Mouse (Mus musculus) embryonic facial prominence, embryonic 10.5 days (tissue): ENCODE data around the gene Pde10a. TPM values are rescaled to one million over a fixed set of nuclear protein-coding genes. Genes with fewer than 3 reads are reported as not detected.
"Not testable (repeated sequence)": the region's sequence is repeated elsewhere in the genome, so short reads cannot be mapped to it uniquely, and the experiment has no call there.

ENCODE experiments used
- DNase-seq: peaks from one replicate; pipeline ENCODE4 v3.0.0-alpha.2; 2017; ENCODE audit warnings: low spot score
- H3K27ac ChIP-seq: fragments of 300-500 bp; sonication (generic); replicated peaks from 2 replicates; pipeline ENCODE4 v1.5.1; 2016; ENCODE audit warnings: mild to moderate bottlenecking
- H3K27me3 ChIP-seq: fragments of 300-500 bp; sonication (generic); replicated peaks from 2 replicates; pipeline ENCODE4 v1.6.1; 2016; ENCODE audit warnings: low read depth, mild to moderate bottlenecking; ENCODE audit not compliant: poor library complexity, severe bottlenecking
- H3K36me3 ChIP-seq: fragments of 300-500 bp; sonication (generic); replicated peaks from 2 replicates; pipeline ENCODE4 v1.6.1; 2016; ENCODE audit warnings: mild to moderate bottlenecking, moderate library complexity
- H3K4me1 ChIP-seq: fragments of 300-500 bp; sonication (generic); 2 replicates; pipeline ENCODE4 v1.6.1; 2016
- H3K4me3 ChIP-seq: fragments of 300-500 bp; sonication (generic); 2 replicates; pipeline ENCODE4 v1.5.1; 2016; ENCODE audit warnings: mild to moderate bottlenecking, moderate library complexity
- H3K9me3 ChIP-seq: fragments of 300-500 bp; sonication (generic); 2 replicates; pipeline ENCODE4 v1.6.1; 2016; ENCODE audit warnings: mild to moderate bottlenecking
- WGBS: fragments of 180-500 bp; shearing (Covaris S2); methylation state at CpG from one replicate; pipeline ENCODE4 v1.1.7; 2016; 5-methylcytosine and 5-hydroxymethylcytosine counted together
- polyA plus RNA-seq: library from polyadenylated mRNA; unstranded; fragments of >200 nt; fragmentation: Nextera tagmentation; extraction: Ambion mirVana; gene quantifications from 2 replicates; pipeline ENCODE4 v1.2.1, GENCODE M21; 2016

Gene Pde10a
- polyA plus RNA-seq, 1 experiment from 2014 or later = 2.2 TPM

DNA sequence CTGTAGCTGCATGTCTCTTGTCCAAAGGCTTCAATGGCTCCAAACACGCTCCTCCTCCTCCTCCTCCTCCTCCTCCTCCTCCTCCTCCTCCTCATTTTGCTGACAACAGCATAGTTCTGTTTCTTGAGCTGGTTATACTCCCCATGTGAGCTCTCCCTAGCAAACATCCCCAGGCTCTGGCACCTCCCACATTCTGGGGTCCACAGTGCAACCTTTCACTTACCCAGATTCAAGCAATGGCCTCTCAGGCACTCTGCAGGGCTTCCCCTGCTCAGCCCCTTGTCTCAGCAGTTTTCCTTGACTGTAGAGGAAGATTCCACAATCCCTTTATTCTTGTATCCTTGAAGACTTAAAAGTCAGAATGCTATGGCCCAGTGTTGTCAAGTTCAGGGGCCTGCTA is 173.1 kb downstream of the Pde10a start:
- 67% methylated on average over 1 of the region's 1 CpGs for WGBS
- H3K9me3 ChIP-seq = peaks cover 6% of the 10 kb centered on the region; the same call in 1 of the 2 replicates
- H3K27me3 ChIP-seq = no peaks in the 10 kb centered on the region
- no peak overlapping the region for H3K4me3 ChIP-seq
- H3K4me1 ChIP-seq = peaks cover 9% of the 10 kb centered on the region
- no peak overlapping the region for H3K27ac ChIP-seq
- H3K36me3 ChIP-seq = no peaks in the 10 kb centered on the region
- DNase-seq = no peak

DNA sequence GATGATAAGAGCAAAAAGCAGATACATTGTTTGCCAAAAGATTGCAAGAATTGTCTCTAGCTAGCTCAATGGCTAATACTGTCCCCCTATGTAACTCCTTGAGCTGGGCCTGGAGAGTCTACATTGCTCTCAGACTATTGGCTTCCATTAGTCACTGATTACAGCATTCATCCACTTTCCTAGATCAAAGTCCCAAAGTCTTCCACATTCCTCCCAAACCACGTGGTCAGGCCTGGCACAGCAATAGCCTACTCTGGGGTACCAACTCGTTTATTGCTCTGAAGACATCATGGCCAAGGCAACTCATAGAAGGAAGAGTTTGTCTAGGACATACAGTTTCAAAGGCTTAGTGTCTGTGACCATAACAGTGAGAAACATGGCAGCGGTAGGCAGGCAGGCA is 173.6 kb downstream of the Pde10a start:
- Histone ChIP-seq H3K9me3 (peaks cover 6% of the 10 kb centered on the region; the same call in 1 of the 2 replicates), H3K4me1 (peaks cover 9% of the 10 kb centered on the region), H3K4me3 (no peak overlapping the region), H3K27me3 (no peaks in the 10 kb centered on the region), H3K27ac (no peak overlapping the region), H3K36me3 (no peaks in the 10 kb centered on the region)
- DNase-seq = no peak
- 79% methylated on average over 3 of the region's 3 CpGs for WGBS

DNA sequence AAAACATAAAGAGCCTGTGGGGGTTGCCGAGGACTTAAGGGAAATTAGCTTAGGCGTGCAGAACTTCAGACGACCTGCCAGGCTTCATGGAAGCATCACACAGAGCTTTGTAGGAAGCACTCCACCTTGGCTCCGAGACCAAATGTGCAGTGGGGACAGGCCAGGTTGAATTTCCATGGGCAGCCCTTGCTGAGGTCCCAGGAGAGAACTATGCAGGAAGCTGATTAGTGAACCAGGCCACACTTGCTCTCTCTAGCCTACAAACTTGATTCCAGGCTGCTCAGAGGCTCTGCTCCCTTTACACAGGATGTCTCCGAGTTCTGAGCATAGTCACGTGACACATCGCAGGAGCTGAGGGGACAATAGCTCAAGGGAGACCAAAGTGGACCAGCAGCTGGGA is 175.9 kb downstream of the Pde10a start:
- Histone ChIP-seq H3K27me3 (no peaks in the 10 kb centered on the region), H3K27ac (no peak overlapping the region), H3K4me3 (no peak overlapping the region), H3K9me3 (peaks cover 6% of the 10 kb centered on the region; the same call in 1 of the 2 replicates), H3K36me3 (no peaks in the 10 kb centered on the region), H3K4me1 (peaks cover 9% of the 10 kb centered on the region)
- DNase-seq = no peak
- 68% methylated on average over 7 of the region's 7 CpGs for WGBS

DNA sequence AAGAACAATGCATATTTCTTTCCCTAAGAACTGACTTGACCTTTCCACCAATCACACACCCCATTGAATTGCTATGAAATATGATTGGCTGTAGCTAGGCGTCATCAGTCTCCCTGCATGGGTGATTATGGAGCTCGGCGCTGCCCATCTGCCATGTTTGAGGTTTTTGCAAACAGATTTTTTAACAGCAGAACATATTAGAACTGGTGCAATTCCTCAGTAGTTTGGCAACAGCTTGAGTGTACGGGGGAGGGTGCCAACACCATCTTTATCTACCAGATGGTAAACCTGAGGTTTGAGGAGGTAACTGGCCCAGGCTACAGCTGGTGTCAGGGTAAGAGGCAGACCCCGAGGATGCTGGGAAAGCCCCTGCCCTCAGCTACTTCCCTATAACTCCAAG is 177.3 kb downstream of the Pde10a start:
- no peak for DNase-seq
- WGBS = 93% methylated on average over 5 of the region's 5 CpGs
- H3K9me3 ChIP-seq = no peaks in the 10 kb centered on the region
- H3K36me3 ChIP-seq = no peaks in the 10 kb centered on the region
- H3K4me1 ChIP-seq = peaks cover 9% of the 10 kb centered on the region
- no peak overlapping the region for H3K4me3 ChIP-seq
- H3K27ac ChIP-seq = no peak overlapping the region
- H3K27me3 ChIP-seq = no peaks in the 10 kb centered on the region

DNA sequence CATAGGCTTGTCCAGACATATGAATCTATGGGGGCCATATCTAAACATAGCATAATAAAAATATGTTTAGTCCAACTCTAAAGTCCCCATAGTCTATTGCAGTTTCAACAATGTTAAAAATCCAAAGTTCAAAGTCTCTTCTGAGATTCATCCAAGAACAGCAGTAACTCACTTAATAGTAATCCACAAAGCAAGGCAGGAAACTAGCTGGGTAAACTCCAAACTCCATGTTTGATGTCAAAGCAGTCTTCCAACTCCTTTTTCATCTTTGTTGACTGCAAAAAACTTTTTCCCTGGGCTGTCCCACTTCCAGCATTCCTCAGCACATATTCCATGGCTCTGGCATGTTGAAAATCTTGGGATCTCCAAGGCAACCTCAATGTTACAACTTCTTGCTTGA is 182.8 kb downstream of the Pde10a start:
- H3K27me3 ChIP-seq = no peaks in the 10 kb centered on the region
- H3K27ac ChIP-seq = no peak overlapping the region
- peaks cover 7% of the 10 kb centered on the region for H3K4me1 ChIP-seq
- H3K4me3 ChIP-seq = no peak overlapping the region
- H3K36me3 ChIP-seq = no peaks in the 10 kb centered on the region
- H3K9me3 ChIP-seq = 0 out of 2 replicates have a peak, but pooled peaks cover 2% of the 10 kb centered on the region
- no peak for DNase-seq

DNA sequence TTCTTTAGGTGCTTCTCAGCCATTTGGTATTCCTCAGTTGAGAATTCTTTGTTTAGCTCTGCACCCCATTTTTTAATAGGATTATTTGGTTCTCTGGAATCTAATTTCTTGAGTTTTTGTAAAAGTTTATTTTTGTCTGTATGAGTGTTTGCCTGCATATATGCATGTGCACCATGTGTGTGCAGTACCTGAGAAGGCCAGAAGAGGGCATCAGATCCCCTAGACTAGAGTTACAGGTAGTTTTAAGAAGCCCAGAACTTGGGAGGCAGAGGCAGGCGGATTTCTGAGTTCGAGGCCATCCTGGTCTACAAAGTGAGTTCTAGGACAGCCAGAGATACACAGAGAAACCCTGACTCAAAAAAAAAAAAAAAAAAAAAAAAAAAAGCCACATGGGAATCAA is 187.6 kb downstream of the Pde10a start:
- not testable (repeated sequence) for DNase-seq, H3K27me3 ChIP-seq, H3K9me3 ChIP-seq, H3K36me3 ChIP-seq, H3K4me1 ChIP-seq, H3K4me3 ChIP-seq, H3K27ac ChIP-seq
- WGBS = 90% methylated on average over 2 of the region's 2 CpGs

DNA sequence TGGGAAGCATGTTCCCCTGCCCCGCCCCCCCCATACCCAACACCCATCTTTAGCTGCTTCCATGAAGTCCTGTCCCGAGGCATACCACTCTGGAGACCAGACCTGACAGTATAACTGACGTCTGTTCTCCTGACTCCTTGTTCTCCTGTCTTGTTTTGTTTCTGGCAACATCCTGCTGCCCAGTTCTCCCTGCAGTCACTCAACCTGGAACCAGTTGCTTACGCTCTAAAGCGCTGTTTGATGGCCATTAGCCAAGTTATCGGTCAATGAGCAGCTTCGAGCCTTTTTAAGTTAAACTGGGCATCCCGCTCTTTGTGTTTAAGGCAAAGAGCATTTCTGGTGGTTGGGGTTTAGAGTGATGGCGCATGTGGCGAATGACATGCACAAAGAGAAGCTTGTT is 195.8 kb downstream of the Pde10a start:
- Histone ChIP-seq H3K9me3 (no peaks in the 10 kb centered on the region), H3K4me3 (no peak overlapping the region), H3K36me3 (no peaks in the 10 kb centered on the region), H3K27me3 (no peaks in the 10 kb centered on the region), H3K4me1 (peaks cover 3% of the 10 kb centered on the region; the same call in 1 of the 2 replicates), H3K27ac (no peak overlapping the region)
- 80% methylated on average over 10 of the region's 10 CpGs for WGBS
- no peak for DNase-seq

DNA sequence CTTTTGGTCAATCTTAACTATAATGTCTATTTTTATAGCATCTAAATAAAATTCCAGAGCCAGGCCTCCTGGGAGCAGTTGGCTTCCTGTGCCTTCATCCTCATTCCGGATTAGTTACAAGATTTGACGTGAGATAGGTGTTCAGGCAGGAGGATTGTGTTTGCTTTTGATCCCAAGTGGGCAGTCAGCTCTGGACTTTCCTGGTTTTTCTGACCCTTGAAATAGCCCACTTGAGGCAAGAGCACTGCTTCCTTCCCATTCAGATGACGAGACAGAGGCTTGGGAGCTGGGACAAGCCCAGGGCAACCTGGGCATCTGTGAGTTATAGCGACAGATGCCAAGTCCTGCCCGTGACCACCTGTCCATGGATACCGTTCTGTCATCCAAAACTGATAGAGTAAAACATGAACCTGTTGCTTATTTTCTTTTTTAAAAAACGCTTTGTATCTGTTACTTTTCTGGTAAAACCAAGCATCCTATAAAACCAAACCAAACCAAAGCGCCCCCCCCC is 199.3 kb downstream of the Pde10a start:
- DNase-seq = no peak
- Histone ChIP-seq H3K9me3 (no peaks in the 10 kb centered on the region), H3K27ac (no peak overlapping the region), H3K4me1 (peaks cover 3% of the 10 kb centered on the region; the same call in 1 of the 2 replicates), H3K27me3 (no peaks in the 10 kb centered on the region), H3K36me3 (no peaks in the 10 kb centered on the region), H3K4me3 (no peak overlapping the region)
- 75% methylated on average over 8 of the region's 8 CpGs for WGBS

DNA sequence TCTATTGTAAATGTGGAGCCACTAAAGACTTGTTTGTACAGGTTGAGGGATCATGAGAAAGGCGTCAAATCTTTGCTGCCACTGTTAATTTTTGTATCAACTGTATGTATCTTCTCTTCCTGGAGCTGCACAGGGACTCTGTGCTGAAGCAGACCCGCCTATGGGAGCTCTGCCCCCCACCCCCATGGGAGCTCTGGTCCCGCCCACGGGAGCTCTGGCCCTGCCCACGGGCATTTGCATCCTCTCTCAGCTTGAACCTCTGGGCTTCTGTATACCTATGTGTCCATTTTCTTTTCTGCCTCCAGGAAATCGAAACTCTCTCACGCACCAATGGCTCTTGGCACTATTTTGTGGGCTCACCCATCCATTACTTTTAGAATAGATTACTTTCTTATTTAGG is 203.5 kb downstream of the Pde10a start:
- 49% methylated on average over 7 of the region's 7 CpGs for WGBS
- Histone ChIP-seq H3K36me3 (no peaks in the 10 kb centered on the region), H3K9me3 (no peaks in the 10 kb centered on the region), H3K4me3 (no peak overlapping the region), H3K4me1 (no peaks in the 10 kb centered on the region), H3K27ac (no peak overlapping the region), H3K27me3 (no peaks in the 10 kb centered on the region)
- DNase-seq = no peak

DNA sequence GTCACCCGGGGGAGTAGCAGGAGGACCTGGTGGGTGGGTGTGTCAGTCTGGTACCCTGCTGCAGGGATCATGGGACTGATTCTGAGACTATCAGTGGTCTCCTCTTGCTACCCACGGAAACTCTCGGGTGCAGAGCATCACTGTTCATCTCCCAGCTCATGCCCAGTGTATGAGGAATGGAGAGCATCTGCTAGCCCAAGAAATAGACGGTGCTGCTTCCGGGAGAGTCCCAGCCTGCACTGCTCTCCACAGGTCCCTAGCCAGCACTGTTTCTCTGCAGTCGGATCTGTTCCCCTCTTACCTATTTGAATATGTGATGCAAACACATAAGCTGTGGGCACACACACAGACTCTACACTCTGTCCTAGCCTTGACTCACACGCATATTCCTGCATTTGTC is 204.6 kb downstream of the Pde10a start:
- Histone ChIP-seq H3K4me3 (no peak overlapping the region), H3K9me3 (no peaks in the 10 kb centered on the region), H3K27me3 (no peaks in the 10 kb centered on the region), H3K36me3 (no peaks in the 10 kb centered on the region), H3K4me1 (no peaks in the 10 kb centered on the region), H3K27ac (no peak overlapping the region)
- DNase-seq = no peak
- 77% methylated on average over 7 of the region's 7 CpGs for WGBS

DNA sequence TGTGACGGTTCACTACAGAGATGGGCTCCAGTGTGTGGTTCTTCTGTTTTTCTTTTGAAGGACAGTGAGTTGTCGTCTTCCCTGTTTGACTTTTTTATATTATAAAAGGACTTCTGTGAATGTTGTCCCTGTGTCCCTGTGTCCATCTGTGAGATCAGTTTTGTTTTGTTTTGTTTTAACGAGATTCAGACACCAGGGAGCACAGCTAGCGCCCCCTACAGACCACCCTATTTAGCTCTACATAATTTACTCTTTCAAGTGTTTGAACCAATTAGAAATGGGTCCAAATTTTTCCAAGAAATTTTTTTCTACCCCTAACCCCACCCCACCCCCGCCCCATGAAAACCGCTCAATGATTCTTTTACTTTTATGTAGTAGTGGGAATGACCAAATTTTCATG is 205.9 kb downstream of the Pde10a start:
- Histone ChIP-seq H3K27ac (no peak overlapping the region), H3K4me3 (no peak overlapping the region), H3K9me3 (no peaks in the 10 kb centered on the region), H3K4me1 (no peaks in the 10 kb centered on the region), H3K27me3 (no peaks in the 10 kb centered on the region), H3K36me3 (no peaks in the 10 kb centered on the region)
- WGBS = 64% methylated on average over 6 of the region's 6 CpGs
- no peak for DNase-seq

DNA sequence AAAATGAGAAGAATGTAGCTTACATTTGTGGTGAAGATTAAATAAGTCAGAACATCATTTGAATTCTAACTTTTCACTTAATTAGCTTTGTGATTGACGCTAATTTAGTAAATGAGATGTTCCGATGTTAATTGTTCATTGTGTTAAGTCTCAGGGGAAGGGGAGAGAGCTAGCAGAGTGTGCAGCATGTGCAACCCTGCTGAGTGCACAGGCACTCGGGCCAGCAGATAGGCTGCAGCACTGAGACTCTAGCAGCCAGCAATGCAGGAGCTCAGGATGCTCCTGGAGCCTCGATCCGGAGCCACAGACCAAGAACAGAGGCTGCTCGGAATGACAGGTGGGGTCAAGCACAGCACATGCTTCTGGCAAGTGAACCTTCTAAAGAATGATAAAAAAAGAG is 211.1 kb downstream of the Pde10a start:
- Histone ChIP-seq H3K36me3 (no peaks in the 10 kb centered on the region), H3K9me3 (no peaks in the 10 kb centered on the region), H3K27me3 (no peaks in the 10 kb centered on the region), H3K27ac (no peak overlapping the region), H3K4me3 (no peak overlapping the region), H3K4me1 (no peaks in the 10 kb centered on the region)
- DNase-seq = no peak
- 72% methylated on average over 6 of the region's 6 CpGs for whole genome bisulfite sequencing

DNA sequence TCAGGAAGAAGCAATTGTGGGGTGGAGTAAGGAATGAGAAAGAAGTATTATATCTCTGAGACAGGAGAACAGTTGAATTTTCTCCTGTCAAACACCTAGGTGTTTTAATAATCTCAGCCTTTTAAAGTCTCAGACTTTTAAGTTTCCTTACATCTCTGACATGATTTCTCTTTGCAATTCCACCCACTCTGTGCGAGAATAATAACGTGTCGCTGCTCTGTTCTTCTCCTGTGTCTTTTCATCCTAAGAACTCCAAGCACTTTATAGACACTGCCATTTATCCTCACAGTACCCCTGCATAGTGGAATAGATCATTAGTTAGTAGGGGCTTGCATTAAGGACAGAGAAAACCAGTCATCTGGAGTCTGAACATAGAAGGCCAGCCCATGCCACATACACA is 217.6 kb downstream of the Pde10a start:
- Histone ChIP-seq H3K27me3 (peaks cover 6% of the 10 kb centered on the region; the same call in 1 of the 2 replicates), H3K27ac (no peak overlapping the region), H3K4me3 (no peak overlapping the region), H3K36me3 (no peaks in the 10 kb centered on the region), H3K4me1 (no peaks in the 10 kb centered on the region), H3K9me3 (no peaks in the 10 kb centered on the region)
- no peak for DNase-seq
- 95% methylated on average over 3 of the region's 3 CpGs for WGBS

DNA sequence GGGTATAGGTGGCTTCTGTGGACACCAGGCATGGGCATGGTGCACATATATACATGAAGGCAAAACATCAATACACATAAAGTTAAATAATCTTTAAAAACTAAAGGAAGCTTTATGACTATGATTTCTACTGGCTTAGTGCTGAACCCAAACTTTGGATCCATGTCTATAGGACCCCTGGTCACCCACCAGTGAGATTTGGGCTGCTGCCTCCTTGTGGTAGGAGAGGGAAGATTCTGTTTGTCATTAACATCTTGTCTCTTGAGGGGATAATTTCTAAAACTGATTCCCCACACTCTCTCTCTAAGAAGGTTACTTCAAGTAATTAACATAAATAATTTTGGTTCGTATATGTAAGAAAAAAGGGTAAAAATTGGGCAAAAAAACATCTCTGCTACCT is 220.2 kb downstream of the Pde10a start:
- DNase-seq = no peak

More for the DNA sequence above, 220.2 kb downstream of the Pde10a start:
- Histone ChIP-seq H3K36me3 (no peaks in the 10 kb centered on the region), H3K4me1 (no peaks in the 10 kb centered on the region), H3K27ac (no peak overlapping the region), H3K27me3 (peaks cover 6% of the 10 kb centered on the region; the same call in 1 of the 2 replicates), H3K9me3 (no peaks in the 10 kb centered on the region), H3K4me3 (no peak overlapping the region)
- WGBS = 74% methylated on average over 1 of the region's 1 CpGs
